Mouse (Mus musculus) kidney, adult 11 months (tissue): ENCODE measurements around the gene Zscan29.

Experiments used
- DNase-seq: peaks from one replicate; pipeline ENCODE4 v3.0.0; 2022

The Zscan29 gene

DNA sequence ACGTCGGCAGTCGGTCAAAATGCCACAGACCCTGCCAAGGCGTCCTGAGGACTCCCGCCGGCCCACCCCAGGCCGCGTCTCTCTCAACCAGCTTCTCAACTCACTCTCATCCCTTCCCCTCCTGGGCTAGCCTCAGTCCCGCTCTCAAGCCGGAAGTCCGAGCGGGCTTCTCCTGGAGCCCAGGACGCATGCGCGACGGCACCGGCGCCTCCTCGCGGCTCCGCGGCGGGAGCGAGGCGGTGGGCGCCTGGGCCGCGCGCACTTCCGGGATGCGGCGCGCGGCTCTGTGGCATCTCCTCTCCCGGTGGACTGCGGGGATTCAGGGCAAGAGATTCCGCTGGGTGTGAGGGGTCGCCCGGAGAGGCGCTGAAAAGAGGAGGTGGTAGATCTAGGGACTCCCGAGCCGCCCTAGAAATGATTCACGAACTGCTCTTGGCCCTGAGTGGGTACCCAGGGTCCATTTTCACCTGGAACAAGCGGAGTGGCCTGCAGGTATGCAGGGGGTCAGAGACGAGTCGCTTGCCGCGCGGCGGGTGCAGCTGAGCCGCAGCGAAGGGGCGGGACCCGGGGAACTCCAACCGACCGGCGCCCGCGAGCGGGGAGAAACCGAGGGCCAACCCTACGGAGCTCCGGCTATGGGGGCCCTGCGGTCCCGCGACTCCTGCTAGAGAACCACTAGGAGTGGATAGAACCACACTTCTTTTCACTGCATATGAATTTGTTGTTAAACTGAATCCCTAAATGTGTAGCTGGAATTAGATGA lies at the start of gene Zscan29:
TSS of gene Zscan29 (minus strand) at position 146 of the 763 bp plus-strand sequence.
- DNase-seq: peak; percentile 84

DNA sequence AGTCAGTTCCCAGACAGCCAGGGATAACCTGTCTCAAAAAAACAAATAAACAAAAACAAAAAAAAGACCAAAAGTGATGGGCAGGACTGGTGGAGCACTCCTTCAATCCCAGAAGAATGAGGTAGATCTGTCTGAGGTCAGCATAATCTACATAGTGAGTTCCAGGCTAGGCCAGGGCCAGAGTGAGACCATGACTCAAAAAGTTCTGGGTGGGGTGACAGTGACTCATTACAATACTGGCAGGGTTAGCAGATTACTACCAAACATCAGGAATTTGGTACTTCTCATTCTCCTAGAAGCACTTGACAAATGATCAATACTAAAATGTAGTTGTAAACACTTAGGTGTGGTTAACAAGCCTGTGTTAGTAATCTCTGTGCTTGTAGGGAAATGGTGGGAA lies 49.1 kb upstream of the Zscan29 start:
- no peak for DNase-seq

DNA sequence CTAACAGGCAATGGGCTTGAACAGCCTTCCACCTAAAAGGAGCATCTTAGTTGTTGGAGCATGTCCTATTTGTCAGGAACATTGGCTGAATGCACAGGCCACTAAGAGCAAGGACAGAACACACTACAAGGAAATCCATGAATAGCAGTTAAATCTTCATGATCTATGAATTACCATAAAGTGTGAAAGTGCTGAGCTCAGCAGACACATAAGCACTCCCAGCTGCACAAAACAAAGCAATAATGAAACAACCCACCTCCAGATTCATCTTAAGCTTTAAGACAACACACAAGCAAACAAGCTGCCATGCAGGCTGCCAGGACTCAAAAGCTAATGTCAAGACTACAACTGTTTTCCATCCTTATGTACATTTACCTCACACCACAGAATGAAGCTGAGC lies 48.3 kb upstream of the Zscan29 start:
- no peak for DNase-seq

DNA sequence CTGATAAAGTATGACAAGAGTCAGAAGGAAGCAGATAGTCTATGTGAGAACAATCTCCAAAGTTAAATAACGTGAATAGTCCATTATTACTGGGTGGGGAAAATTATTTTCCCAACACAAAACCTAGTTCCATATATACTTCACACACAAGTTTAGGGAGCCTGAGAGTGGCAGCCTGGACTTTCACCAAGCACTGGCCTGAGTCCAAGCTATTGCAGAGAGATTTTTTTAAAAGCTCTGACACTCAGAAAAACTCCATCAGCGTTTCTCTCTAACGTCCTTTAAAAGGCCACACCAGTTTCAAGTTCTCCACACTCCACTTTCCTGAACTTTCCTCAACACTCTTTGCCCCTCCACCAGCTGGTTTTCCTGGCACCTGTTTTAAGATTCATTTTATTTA lies 43.6 kb upstream of the Zscan29 start:
- peak; percentile 22 for DNase-seq

DNA sequence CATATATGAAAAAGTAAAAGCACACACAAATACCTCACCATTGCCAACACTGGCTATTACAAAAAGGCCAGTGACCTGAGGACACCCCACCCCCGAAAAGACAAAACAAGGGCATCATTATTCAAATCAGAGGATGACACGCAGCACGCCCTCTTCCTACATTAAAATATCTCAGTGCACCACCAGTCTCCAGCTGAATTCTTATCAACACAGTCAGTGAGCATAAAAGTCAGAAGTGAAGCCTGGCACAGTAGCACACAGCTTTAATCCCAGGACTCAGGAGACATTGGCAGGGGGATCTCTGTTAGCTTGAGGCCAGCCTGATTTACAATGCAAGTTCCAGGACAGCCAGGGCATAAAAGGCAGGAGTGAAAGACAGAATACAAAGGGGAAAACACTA lies 35.6 kb upstream of the Zscan29 start:
- no peak for DNase-seq

DNA sequence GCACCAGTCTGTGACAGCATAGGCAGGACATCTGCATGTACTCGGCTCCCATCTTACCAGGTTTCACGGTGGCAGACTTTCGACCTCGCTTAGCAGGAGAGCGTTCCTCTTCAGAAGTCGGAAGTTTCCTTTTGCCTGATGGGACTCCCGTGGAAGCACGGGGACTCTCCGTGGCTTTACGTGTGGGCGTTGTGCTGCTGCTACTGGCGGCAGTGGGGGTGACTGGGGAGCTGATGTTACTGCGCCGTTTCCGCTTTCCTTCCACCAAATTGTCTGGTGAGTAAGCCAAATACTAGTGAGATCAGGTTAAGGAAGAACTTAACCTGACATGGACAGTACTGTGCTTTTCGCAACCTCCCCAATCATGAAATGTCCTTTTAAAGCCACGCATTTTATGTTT lies 33.4 kb upstream of the Zscan29 start:
- DNase-seq: no peak

DNA sequence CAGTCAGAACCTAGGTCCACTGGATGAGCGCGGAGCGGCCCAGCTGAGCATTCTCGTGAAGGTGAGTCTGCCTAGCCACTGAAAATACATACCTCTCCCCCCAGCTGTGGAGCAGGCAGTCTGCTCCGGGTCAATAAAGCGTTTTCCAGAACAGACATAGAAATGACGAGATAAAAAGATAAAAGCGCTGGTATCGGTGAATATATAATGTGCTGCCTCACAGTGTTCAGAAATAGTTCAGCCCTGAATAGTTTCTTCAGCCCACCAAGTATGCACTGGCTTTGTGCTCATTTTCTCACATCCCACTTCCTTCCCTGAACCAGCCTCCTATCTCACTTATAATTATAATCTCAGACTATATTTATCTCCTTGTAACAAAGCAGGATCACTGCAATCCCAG lies 24.5 kb upstream of the Zscan29 start:
- no peak for DNase-seq

DNA sequence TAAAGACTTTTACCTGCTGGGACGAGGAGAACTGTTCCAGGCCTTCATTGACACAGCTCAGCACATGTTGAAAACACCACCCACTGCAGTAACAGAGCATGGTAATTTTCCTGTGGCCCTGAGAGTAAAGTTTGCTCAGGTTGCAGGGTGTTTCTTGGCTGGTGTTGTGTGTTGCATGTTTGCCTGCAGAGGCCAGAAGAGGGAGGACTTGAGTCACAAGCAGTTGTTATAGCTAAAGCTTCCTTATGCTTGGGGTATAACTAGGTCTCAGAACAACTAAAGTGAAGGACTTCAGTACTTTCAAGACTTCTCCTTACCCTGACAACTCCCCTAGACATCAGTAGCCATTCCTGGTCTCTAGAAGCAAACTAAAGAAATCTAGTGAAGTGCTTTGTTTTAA lies 17.6 kb upstream of the Zscan29 start:
- no peak for DNase-seq

DNA sequence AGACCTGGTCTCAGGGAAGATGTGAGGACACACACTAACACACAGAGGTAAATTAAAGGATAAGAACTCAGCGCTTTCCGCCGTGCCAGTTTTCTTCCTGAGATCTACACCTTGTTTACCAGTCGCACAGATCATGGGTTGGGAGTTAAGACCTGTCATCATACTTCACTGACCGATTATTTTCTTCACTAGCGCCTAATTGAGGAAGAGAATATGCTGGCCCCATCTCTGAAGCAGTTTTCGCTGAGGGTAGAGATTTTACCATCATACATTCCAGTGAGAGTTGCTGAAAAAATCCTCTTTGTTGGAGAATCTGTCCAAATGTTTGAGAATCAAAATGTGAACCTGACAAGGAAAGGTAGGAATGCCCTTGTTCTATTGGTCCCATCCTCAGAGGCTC lies 13.2 kb upstream of the Zscan29 start:
- DNase-seq: no peak

DNA sequence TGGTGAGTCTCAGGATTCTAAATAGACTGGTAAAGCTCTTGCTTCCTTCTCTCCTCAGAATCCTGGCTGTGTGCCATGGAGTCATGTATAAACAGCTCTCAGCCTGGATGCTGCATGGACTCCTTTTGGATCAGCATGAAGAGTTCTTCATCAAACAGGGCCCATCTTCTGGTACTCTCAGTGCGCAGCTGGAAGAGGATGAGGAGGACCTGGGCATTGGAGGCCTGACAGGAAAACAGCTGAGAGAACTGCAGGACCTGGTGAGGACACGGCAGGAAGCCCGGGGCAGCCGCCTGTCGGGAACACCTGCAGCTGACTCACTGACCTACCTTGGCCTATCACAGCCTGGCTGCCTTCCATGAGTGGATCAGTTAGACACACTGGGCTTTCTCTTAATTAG lies 12.5 kb upstream of the Zscan29 start:
- DNase-seq: no peak

DNA sequence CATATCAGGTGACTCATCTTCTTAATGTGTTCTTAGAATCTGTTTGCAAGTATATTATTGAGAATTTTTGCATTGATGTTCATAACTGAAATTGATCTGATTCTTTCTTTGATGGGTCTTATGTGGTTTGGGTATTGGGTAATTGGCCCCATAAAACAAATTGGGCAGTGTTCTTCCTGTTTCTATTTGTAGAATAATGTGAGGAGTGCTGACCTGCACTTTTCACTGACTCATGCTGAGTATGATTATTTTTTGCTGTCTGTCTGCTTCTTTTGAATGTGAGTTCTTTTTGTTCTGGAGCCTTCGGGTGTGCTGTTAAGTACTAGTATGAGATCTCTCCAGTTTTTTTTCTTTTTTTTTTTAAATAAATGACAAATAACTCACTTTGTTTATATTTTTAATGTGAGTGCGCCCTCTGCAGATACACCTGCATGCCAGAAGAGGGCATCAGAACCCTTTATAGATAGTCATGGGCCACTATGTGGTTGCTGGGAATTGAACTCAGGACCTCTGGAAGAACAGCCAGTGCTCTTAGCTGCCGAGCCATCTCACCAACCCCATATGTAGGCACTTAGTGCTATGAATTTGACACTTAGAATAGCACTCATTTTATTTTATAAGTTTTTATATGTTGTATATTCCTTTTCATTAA lies 8.0 kb upstream of the Zscan29 start:
- no peak for DNase-seq

DNA sequence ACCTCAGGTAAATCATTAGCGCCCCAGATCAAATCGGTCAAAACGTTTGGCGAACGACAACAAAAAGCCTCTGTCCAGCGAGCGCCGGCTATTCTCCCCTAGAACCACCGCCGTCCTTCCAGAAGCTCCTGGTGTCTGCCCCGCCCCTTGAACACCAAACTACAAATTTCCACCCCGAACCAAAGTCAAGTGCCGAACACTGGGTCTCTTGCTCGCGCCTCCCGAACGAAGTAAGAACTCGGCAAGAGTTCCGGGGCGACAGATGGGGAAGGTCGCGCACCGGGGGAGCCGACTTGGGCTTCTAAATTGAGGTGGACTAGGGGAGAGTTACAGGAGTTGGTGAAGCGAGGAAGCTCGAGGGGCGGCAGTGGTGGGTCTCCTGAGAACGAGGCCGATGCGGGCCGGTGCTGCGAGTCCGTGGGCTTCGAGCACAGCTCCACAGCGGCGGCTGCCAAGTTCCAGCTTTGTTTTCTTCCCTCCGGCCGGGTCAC lies 399 bp downstream of the Zscan29 start, which contains the start of gene Tubgcp4:
TSS of gene Tubgcp4 (plus strand) at position 174 of the 491 bp plus-strand sequence.
- peak; percentile 64 for DNase-seq

DNA sequence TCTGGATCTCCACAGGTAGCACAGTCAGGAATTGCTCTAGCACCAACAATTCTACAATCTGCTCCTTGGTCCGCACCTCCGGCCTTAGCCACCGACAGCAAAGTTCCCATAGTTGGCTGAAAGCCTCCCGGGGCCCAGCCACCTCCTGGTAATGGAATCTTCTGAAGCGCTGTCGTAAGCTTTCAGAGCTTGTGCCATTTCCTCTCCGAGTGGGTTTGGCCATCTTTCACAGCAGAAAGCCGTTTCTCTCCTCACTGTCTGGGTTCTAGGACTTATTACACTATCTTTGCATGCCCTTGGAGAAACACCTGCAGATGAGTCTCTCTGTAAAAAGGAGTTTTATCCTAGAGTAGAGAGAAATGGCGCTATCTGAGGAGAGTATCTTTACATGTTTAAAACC lies 1.0 kb downstream of the Zscan29 start:
- DNase-seq: peak; percentile 30

DNA sequence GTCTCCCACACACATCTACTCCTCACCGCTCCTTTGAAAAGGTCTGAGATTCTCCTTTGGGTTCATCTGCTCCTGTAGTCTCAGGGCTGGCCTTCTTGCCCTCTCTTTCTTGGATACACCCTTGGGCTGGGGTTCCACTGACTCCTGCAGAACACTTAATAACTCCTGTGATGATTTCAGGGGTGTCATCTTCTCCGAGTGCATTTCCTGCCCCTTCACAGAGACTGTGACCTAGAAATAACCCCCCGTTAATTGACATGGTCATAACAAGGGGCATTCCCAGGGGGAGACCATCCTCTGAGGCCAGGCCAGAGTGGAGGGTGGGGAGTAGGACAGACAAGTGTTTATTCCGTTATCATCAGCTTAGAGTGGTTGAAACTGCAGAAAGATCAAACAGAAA lies 1.8 kb downstream of the Zscan29 start:
- no peak for DNase-seq

DNA sequence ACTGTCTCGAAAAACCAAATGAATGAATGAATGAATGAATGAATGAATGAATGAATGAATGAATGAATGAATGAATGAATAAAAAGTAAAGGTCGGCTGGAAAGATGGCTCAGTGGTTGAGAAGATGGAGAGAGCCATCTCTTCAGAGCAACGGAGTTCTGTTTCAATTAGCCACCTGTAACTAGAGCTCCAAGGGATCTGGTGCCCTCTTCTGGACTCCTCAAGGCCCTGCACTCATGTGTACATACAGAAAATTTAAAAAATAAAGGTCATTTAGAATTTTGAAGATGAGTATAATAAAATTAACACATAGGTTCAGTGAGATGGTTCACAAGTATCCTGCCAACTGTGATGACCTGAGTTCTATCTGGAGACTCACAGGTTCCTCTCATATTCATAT lies 17.8 kb downstream of the Zscan29 start:
- DNase-seq: no peak

DNA sequence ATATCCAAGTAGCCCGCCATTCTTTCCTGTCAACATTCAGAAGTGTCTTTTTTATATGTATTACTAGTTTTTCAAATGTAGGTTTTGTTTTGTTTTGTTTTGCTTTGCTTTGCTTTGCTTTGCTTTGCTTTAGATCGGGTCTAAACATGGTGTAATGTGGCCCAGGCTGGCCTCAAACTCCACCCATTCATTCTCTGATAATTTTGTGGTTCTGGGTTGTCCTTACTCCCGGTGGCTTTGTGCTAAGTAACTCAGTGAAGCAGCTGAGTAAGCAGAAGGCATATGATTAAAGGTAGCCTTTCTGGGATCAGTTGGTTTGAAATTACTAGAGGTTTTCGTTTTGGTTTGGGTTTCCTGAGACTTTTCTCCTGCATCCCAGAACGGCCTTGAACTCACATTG lies 21.2 kb downstream of the Zscan29 start:
- DNase-seq: no peak

DNA sequence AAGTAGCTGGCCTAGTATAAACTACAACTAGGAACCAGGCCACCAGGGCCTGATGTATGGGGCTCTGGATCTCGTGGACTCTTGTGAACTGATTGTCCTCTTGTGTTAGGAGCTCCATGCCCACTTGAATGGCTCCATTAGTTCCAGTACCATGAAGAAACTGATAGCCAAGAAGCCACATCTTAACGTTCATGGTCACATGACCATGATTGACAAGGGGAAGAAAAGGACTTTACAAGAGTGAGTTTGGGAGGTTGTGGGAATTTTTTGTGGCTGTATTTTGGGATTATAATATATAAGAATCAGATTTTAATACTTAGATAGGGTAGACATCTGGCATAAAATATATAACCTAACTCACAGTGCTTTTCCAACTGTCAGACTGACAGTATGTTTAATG lies 28.5 kb downstream of the Zscan29 start:
- DNase-seq: no peak

DNA sequence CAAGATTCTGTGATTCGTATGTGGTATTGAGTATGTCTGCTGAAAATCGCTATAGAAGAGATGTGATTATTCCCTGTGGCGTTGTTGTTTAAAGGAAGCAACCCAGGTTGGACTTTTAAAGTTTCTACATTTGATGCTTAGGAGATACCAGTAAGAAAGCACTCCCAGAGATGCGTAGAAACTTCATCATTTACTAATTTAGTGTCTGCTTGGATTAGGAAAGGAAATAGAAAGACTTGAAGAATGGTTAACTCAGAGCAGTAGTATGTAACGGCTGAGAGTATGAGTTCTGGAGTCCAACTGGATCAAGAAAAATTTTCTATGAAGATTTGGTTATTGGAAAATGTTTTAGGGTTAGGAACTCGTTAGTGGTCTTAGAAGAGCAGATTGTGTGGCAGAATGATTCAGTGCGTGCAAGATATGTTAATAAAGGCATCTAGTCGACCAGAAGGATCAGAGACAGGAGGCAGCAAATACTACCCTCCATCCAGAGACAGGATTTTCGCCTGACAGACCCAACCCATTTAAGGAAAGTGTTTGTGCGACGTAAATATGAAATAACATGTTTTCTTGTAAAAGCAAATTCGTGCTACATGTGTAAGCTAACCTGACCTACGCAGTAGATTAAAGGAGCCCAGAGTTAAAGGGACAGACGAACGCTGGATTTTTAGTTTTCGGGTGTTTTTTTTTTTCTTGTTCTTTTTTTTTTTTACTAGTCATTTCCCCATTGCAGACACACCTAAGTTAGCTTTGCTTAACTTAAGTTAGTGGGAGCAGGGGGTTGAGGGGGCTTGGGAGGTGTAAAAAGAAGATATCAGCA lies 29.5 kb downstream of the Zscan29 start:
- no peak for DNase-seq

DNA sequence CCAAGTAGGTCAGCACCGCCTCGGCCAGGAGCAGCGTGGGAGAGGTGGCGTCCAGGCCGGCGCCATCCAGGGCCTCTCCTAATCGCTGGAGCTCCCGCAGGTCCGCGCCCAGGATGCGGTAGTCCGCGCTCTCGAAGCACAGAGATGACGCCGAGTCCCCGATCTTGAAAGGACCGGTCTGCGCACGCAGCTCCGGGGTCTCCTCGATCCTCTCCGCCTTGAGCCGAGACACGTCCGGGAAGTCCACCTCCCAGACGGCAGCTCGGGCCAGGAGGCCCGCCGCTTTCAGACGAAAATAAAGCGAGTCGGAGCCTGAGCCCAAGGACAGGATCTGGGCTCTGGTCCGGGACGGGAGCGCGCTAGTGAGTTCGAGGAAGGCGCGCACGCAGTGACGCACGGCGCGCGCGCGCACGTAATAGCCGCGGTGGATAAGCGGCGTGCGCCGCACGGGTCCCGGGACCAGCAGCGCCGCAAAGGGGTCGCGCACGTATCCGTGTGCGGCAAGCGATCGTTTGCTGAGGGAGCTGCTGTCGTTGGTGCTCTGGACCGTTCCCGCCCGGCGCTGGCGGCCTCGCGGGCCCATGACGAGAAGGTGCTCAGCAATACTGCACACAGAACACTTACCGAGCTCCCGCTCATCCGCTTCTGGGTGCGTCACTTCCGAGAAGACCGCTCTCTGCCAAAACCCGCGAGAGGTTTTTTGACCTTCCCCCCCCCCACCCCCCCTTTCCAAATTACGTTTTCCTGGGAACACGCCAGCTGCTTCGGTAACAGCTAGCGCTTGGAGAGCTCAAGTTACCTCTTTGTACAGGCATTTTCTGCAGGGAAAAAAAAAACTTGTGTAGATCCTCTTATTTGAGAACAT lies 30.7 kb downstream of the Zscan29 start, which contains the start of the genes Adal and Lcmt2:
TSS of gene Adal (plus strand) at position 411 of the 865 bp plus-strand sequence.
TSS of gene Lcmt2 (minus strand) at position 636 of the 865 bp plus-strand sequence.
- DNase-seq: peak; percentile 90

DNA sequence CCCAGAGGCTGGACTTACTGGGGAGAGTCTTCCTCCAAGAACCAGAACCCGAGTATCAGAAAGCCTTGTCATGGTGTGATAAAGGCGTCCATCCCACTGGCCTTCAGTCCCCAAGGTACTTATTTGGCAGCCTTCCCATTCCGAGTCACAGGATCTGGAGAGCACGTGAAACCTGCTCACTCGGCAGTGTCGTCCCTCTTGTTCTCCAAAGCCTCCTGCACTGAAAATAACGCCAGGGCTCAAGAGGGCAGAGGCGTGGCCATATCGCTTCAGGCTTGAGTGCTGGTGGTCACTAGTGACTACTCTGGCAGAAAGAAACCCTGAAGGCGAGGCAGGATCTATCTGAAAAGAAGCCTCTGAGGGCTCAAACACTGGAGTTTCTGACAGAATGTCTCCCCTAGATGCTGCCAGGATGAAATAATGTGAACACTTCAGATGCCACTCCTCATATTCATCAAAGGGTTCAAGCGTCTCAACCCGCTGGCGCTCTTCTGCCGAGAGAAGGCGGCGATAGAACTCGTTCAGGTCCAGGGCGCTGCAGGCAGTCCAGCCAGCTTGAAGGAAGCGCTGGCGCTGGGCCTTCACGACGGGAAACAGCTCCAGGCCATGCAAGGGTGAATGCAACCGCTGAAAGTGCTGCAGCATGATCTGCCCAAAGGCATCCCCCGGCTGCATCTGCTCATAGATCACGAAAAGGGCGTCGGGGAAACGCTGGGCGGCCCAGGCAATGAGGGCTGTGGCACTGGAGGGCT lies 31.5 kb downstream of the Zscan29 start:
- peak; percentile 80 for DNase-seq

DNA sequence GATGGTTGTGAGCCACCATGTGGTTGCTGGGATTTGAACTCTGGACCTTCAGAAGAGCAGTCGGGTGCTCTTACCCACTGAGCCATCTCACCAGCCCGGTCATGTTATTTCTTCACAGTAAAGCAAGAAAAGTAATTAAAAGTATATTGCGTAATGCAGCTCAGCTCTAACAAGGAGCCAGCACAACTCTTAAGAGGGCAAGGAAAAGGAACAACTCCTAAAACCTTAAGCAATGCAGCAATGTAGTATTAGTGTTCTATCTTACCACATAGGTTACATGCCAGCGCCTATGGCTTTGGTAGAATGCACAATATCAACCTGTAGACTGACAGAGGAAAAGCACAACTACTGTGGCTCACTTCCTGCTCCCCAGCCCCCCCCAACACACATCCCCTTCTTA lies 33.6 kb downstream of the Zscan29 start:
- DNase-seq: no peak

DNA sequence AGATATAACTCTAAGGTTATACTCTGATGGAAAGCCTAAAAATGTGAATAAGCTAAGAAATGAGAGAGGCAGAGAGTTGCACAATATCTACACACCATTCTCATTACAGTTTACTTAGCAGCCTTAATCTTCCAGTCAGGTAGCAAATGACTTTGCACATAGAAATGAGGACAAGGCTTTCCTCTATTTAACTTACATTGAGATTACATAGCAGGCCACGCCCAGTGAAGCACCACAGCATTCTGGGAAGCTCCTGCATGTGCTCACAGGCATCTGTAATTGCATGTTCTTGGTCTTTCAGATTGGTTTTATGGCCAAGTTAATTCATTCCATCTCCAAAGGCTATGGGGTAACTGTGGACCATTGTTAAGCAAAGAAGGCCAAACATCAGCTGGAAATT lies 38.1 kb downstream of the Zscan29 start:
- DNase-seq: no peak
